ENCODE assay signal across 23 mouse cellular contexts in genomic region chr17:67733516-67733915, GRCm38 (mm10). TPM values are rescaled to one million over a fixed set of nuclear protein-coding genes. Genes with fewer than 3 reads are reported as not detected.
"Had no signal": no experiment of that assay in that cellular context is flagged by ENCODE, and none has a peak within 500 bp of the region (broad histone marks: within the 10 kb centered on the region; RNA-seq: fewer than 3 reads in every experiment).

No protein-coding gene starts in this region.

- H3K9me3 ChIP-seq: limb, embryonic 12.5 days; limb, embryonic 15.5 days; liver, embryonic 13.5 days had no signal

- H3K4me1 ChIP-seq: limb, embryonic 12.5 days; limb, embryonic 15.5 days; liver, embryonic 13.5 days had no signal

- DNase-seq: kidney, adult 18-20 months; kidney, adult 9 months; kidney, postnatal 14 days; kidney, postnatal 4 days; left cerebral cortex, postnatal 4 days; liver, embryonic 13.5 days; lung, postnatal 10 days; lung, postnatal 4 days; midbrain, embryonic 14.5 days; right cerebral cortex, adult 18-20 months; right cerebral cortex, postnatal 14 days; right cerebral cortex, postnatal 4 days; thymus, adult 2 months; thymus, postnatal 14 days; thymus, postnatal 4 days had no signal

- ATAC-seq: inflammation-experienced regulatory T-cells, adult 6 months; intestine, embryonic 16.5 days had no signal

- H3K4me2 ChIP-seq: limb, embryonic 12.5 days; limb, embryonic 15.5 days; liver, embryonic 13.5 days; midbrain, embryonic 11.5 days had no signal

- H3K9ac ChIP-seq: limb, embryonic 12.5 days; limb, embryonic 15.5 days; liver, embryonic 13.5 days had no signal

- H3K36me3 ChIP-seq: limb, embryonic 12.5 days; limb, embryonic 15.5 days; liver, embryonic 13.5 days had no signal

- H3K27me3 ChIP-seq: limb, embryonic 12.5 days; limb, embryonic 15.5 days; liver, embryonic 13.5 days had no signal

- H3K4me3 ChIP-seq: limb, embryonic 12.5 days; limb, embryonic 15.5 days; liver, embryonic 13.5 days had no signal

- H3K27ac ChIP-seq: limb, embryonic 12.5 days; limb, embryonic 15.5 days; liver, embryonic 13.5 days; stomach, postnatal 0 days had no signal

RNA-seq across cellular contexts. Expression of gene Lama1, which starts 36.5 kb away (rescaled TPM):
- total RNA-seq: megakaryocyte progenitor cell, adult 5-6 weeks; megakaryocyte-erythroid progenitor cell, adult 5-6 weeks had no signal
- polyA plus RNA-seq: inflammation-experienced regulatory T-cells, adult 6 months had no signal
